Mouse (Mus musculus) yolk sac, embryonic 10.5 days (tissue): ENCODE results near the gene Syt7.
A peak's percentile ranks its signal among the peaks of the same experiment; 100 is the strongest.

Experiments used
- DNase-seq: peaks from one replicate; pipeline ENCODE4 v3.0.0-alpha.2; 2017; ENCODE audit warnings: low spot score

The Syt7 gene

GRCm38 (mm10) chr19:10389391-10390098 lies 655 bp downstream of the Syt7 start:
- no peak for DNase-seq

GRCm38 (mm10) chr19:10390099-10390680 lies 1.3 kb downstream of the Syt7 start:
- DNase-seq: no peak

- no peak for DNase-seq
Measured at GRCm38 (mm10) chr19:10391028-10391427, 2.1 kb downstream of the Syt7 start.

- DNase-seq: no peak
Measured at GRCm38 (mm10) chr19:10391995-10392394, 3.1 kb downstream of the Syt7 start.

- no peak for DNase-seq
Measured at GRCm38 (mm10) chr19:10393471-10393870, 4.6 kb downstream of the Syt7 start.

GRCm38 (mm10) chr19:10393874-10394500 lies 5.1 kb downstream of the Syt7 start:
- no peak for DNase-seq

- DNase-seq: no peak
Measured at GRCm38 (mm10) chr19:10395174-10395573, 6.3 kb downstream of the Syt7 start.

GRCm38 (mm10) chr19:10396962-10397361 lies 8.1 kb downstream of the Syt7 start:
- no peak for DNase-seq

GRCm38 (mm10) chr19:10397479-10398153 lies 8.7 kb downstream of the Syt7 start:
- no peak for DNase-seq

GRCm38 (mm10) chr19:10398296-10398695 lies 9.4 kb downstream of the Syt7 start:
- no peak for DNase-seq

GRCm38 (mm10) chr19:10402771-10403494 lies 14.0 kb downstream of the Syt7 start:
- peak; percentile 68 for DNase-seq

GRCm38 (mm10) chr19:10403593-10404380 lies 14.9 kb downstream of the Syt7 start:
- no peak for DNase-seq

- no peak for DNase-seq
Measured at GRCm38 (mm10) chr19:10404424-10404823, 15.5 kb downstream of the Syt7 start.

- DNase-seq: no peak
Measured at GRCm38 (mm10) chr19:10404911-10405310, 16.0 kb downstream of the Syt7 start.

GRCm38 (mm10) chr19:10413701-10414242 lies 24.9 kb downstream of the Syt7 start:
- peak; percentile 75 for DNase-seq

- DNase-seq: no peak
Measured at GRCm38 (mm10) chr19:10415508-10415907, 26.6 kb downstream of the Syt7 start.

GRCm38 (mm10) chr19:10416889-10417288 lies 28.0 kb downstream of the Syt7 start:
- DNase-seq: no peak

- no peak for DNase-seq
Measured at GRCm38 (mm10) chr19:10417436-10417835, 28.5 kb downstream of the Syt7 start.

GRCm38 (mm10) chr19:10421986-10422976 lies 33.4 kb downstream of the Syt7 start:
- no peak for DNase-seq

GRCm38 (mm10) chr19:10424751-10425150 lies 35.9 kb downstream of the Syt7 start:
- DNase-seq: no peak
